Mouse (Mus musculus) embryonic facial prominence, embryonic 13.5 days (tissue): ENCODE results near the gene Adamtsl1. TPM values are rescaled to one million over a fixed set of nuclear protein-coding genes. Genes with fewer than 3 reads are reported as not detected.
A peak's percentile ranks its signal among the peaks of the same experiment; 100 is the strongest.

Experiments
- ATAC-seq: fragments of 200-750 bp; cut with Nextera tagmentation; 2 replicates; pipeline ENCODE4 v1.8.0; 2017; ENCODE audit warnings: low read depth; ENCODE audit not compliant: insufficient number of reproducible peaks, insufficient read depth, low FRiP score, low TSS enrichment
- H3K27ac ChIP-seq: fragments of 300-500 bp; sonication (generic); 2 replicates; pipeline ENCODE4 v1.5.1; 2015; ENCODE audit warnings: moderate library complexity, mild to moderate bottlenecking, inconsistent platforms
- H3K27me3 ChIP-seq: fragments of 300-500 bp; sonication (generic); 2 replicates; pipeline ENCODE4 v1.6.1; 2015; ENCODE audit warnings: mild to moderate bottlenecking, inconsistent platforms
- H3K36me3 ChIP-seq: fragments of 300-500 bp; sonication (generic); 2 replicates; pipeline ENCODE4 v1.6.1; 2015; ENCODE audit warnings: mild to moderate bottlenecking, inconsistent platforms
- H3K4me1 ChIP-seq: fragments of 300-500 bp; sonication (generic); 2 replicates; pipeline ENCODE4 v1.6.1; 2015; ENCODE audit warnings: inconsistent platforms
- H3K4me2 ChIP-seq: fragments of 300-500 bp; sonication (generic); 2 replicates; pipeline ENCODE4 v1.6.1; 2015; ENCODE audit warnings: moderate library complexity, mild to moderate bottlenecking, inconsistent platforms
- H3K4me3 ChIP-seq: fragments of 300-500 bp; sonication (generic); 2 replicates; pipeline ENCODE4 v1.5.1; 2015; ENCODE audit warnings: mild to moderate bottlenecking, inconsistent platforms
- H3K9ac ChIP-seq: fragments of 300-500 bp; sonication (generic); 2 replicates; pipeline ENCODE4 v1.6.1; 2015; ENCODE audit warnings: mild to moderate bottlenecking, inconsistent platforms
- H3K9me3 ChIP-seq: fragments of 300-500 bp; sonication (generic); 2 replicates; pipeline ENCODE4 v1.6.1; 2016; ENCODE audit warnings: inconsistent platforms
- WGBS: fragments of 180-500 bp; shearing (Covaris S2); methylation state at CpG from one replicate; pipeline ENCODE4 v1.1.7; 2015; ENCODE audit warnings: mixed read lengths; 5-methylcytosine and 5-hydroxymethylcytosine counted together
- polyA plus RNA-seq: library from polyadenylated mRNA; unstranded; fragments of >200 nt; fragmentation: Nextera tagmentation; extraction: Ambion mirVana; gene quantifications from 2 replicates; pipeline ENCODE4 v1.2.1, GENCODE M21; 2015

Adamtsl1 gene
- polyA plus RNA-seq, 1 experiment from 2014 or later = 48.1 TPM

GRCm38 (mm10) chr4:86289511-86290273 lies 775.7 kb downstream of the Adamtsl1 start:
- 0 out of 2 replicates have a peak, but pooled peaks have one; percentile 32 for ATAC-seq
- no peak overlapping the region for H3K27ac ChIP-seq

GRCm38 (mm10) chr4:86294828-86295251 lies 780.9 kb downstream of the Adamtsl1 start:
- Histone ChIP-seq H3K27ac (peak overlapping the region; percentile 80), H3K36me3 (no peaks in the 10 kb centered on the region), H3K27me3 (no peaks in the 10 kb centered on the region), H3K4me3 (no peak overlapping the region), H3K9ac (no peak overlapping the region), H3K4me1 (peaks cover 30% of the 10 kb centered on the region), H3K4me2 (peak overlapping the region; percentile 18; the same call in 1 of the 2 replicates), H3K9me3 (no peaks in the 10 kb centered on the region)
- ATAC-seq = no peak
- 16% methylated on average over 2 of the region's 2 CpGs for WGBS

More at GRCm38 (mm10) chr4:86289511-86290273, 775.7 kb downstream of the Adamtsl1 start:
- Histone ChIP-seq H3K27me3 (no peaks in the 10 kb centered on the region), H3K9me3 (no peaks in the 10 kb centered on the region), H3K36me3 (no peaks in the 10 kb centered on the region; the same call in 1 of the 2 replicates), H3K4me3 (no peak overlapping the region), H3K4me2 (no peak overlapping the region), H3K4me1 (peaks cover 24% of the 10 kb centered on the region), H3K9ac (no peak overlapping the region)
- 38% methylated on average over 12 of the region's 12 CpGs for WGBS

- H3K36me3 ChIP-seq = no peaks in the 10 kb centered on the region
- H3K4me3 ChIP-seq = no peak overlapping the region
- no peak overlapping the region for H3K27ac ChIP-seq
- H3K4me2 ChIP-seq = no peak overlapping the region
- WGBS = 87% methylated on average over 6 of the region's 6 CpGs
- H3K4me1 ChIP-seq = no peaks in the 10 kb centered on the region
- H3K9me3 ChIP-seq = no peaks in the 10 kb centered on the region
- no peak overlapping the region for H3K9ac ChIP-seq
- H3K27me3 ChIP-seq = no peaks in the 10 kb centered on the region
- no peak for ATAC-seq
These were observed 787.5 kb downstream of the Adamtsl1 start for GRCm38 (mm10) chr4:86301469-86301868.

- 53% methylated on average over 4 of the region's 4 CpGs for WGBS
- Histone ChIP-seq H3K4me1 (no peaks in the 10 kb centered on the region), H3K4me2 (no peak overlapping the region), H3K27ac (no peak overlapping the region), H3K9me3 (no peaks in the 10 kb centered on the region), H3K27me3 (no peaks in the 10 kb centered on the region), H3K36me3 (no peaks in the 10 kb centered on the region), H3K4me3 (no peak overlapping the region), H3K9ac (no peak overlapping the region)
- no peak for ATAC-seq
These were observed 788.1 kb downstream of the Adamtsl1 start for GRCm38 (mm10) chr4:86302095-86302494.

GRCm38 (mm10) chr4:86306753-86307152 lies 792.8 kb downstream of the Adamtsl1 start:
- Histone ChIP-seq H3K9ac (no peak overlapping the region), H3K27me3 (no peaks in the 10 kb centered on the region), H3K27ac (no peak overlapping the region), H3K4me3 (no peak overlapping the region), H3K9me3 (no peaks in the 10 kb centered on the region), H3K4me2 (no peak overlapping the region), H3K4me1 (peaks cover 10% of the 10 kb centered on the region; the same call in 1 of the 2 replicates), H3K36me3 (no peaks in the 10 kb centered on the region)
- ATAC-seq = no peak

- H3K27me3 ChIP-seq = no peaks in the 10 kb centered on the region
- WGBS = 92% methylated on average over 2 of the region's 2 CpGs
- H3K27ac ChIP-seq = no peak overlapping the region
- H3K4me1 ChIP-seq = peaks cover 10% of the 10 kb centered on the region; the same call in 1 of the 2 replicates
- H3K36me3 ChIP-seq = no peaks in the 10 kb centered on the region
- H3K4me2 ChIP-seq = no peak overlapping the region
- no peak overlapping the region for H3K4me3 ChIP-seq
- no peak overlapping the region for H3K9ac ChIP-seq
- ATAC-seq = no peak
- no peaks in the 10 kb centered on the region for H3K9me3 ChIP-seq
These were observed 795.2 kb downstream of the Adamtsl1 start for GRCm38 (mm10) chr4:86309178-86309577.

GRCm38 (mm10) chr4:86310806-86311730 lies 797.1 kb downstream of the Adamtsl1 start:
- no peak overlapping the region for H3K4me3 ChIP-seq
- no peaks in the 10 kb centered on the region for H3K27me3 ChIP-seq
- no peak overlapping the region for H3K4me2 ChIP-seq
- no peak for ATAC-seq
- peaks cover 10% of the 10 kb centered on the region; the same call in 1 of the 2 replicates for H3K4me1 ChIP-seq
- H3K9me3 ChIP-seq = no peaks in the 10 kb centered on the region
- H3K9ac ChIP-seq = no peak overlapping the region
- WGBS = 59% methylated on average over 7 of the region's 7 CpGs
- H3K27ac ChIP-seq = no peak overlapping the region
- no peaks in the 10 kb centered on the region for H3K36me3 ChIP-seq

GRCm38 (mm10) chr4:86312366-86312765 lies 798.4 kb downstream of the Adamtsl1 start:
- ATAC-seq = no peak
- Histone ChIP-seq H3K27ac (no peak overlapping the region), H3K9me3 (no peaks in the 10 kb centered on the region), H3K4me1 (peaks cover 10% of the 10 kb centered on the region; the same call in 1 of the 2 replicates), H3K9ac (no peak overlapping the region), H3K36me3 (no peaks in the 10 kb centered on the region), H3K27me3 (no peaks in the 10 kb centered on the region), H3K4me3 (no peak overlapping the region), H3K4me2 (no peak overlapping the region)
- WGBS = 94% methylated on average over 2 of the region's 2 CpGs

GRCm38 (mm10) chr4:86314442-86314841 lies 800.5 kb downstream of the Adamtsl1 start:
- Histone ChIP-seq H3K27ac (no peak overlapping the region), H3K9me3 (no peaks in the 10 kb centered on the region), H3K4me3 (no peak overlapping the region), H3K4me1 (peaks cover 10% of the 10 kb centered on the region; the same call in 1 of the 2 replicates), H3K4me2 (no peak overlapping the region), H3K9ac (no peak overlapping the region), H3K27me3 (no peaks in the 10 kb centered on the region), H3K36me3 (no peaks in the 10 kb centered on the region)
- no peak for ATAC-seq
- 94% methylated on average over 3 of the region's 3 CpGs for WGBS

- no peak overlapping the region for H3K27ac ChIP-seq
- no peak for ATAC-seq
- H3K9ac ChIP-seq = no peak overlapping the region
- H3K36me3 ChIP-seq = no peaks in the 10 kb centered on the region
- no peak overlapping the region for H3K4me2 ChIP-seq
- H3K4me1 ChIP-seq = peaks cover 10% of the 10 kb centered on the region; the same call in 1 of the 2 replicates
- H3K9me3 ChIP-seq = no peaks in the 10 kb centered on the region
- WGBS = 77% methylated on average over 4 of the region's 4 CpGs
- H3K4me3 ChIP-seq = no peak overlapping the region
- H3K27me3 ChIP-seq = no peaks in the 10 kb centered on the region
These were observed 801.1 kb downstream of the Adamtsl1 start for GRCm38 (mm10) chr4:86315122-86315521.

- H3K4me1 ChIP-seq = no peaks in the 10 kb centered on the region
- no peaks in the 10 kb centered on the region for H3K9me3 ChIP-seq
- H3K9ac ChIP-seq = no peak overlapping the region
- H3K4me3 ChIP-seq = no peak overlapping the region
- H3K4me2 ChIP-seq = no peak overlapping the region
- no peaks in the 10 kb centered on the region for H3K27me3 ChIP-seq
- H3K27ac ChIP-seq = no peak overlapping the region
- H3K36me3 ChIP-seq = no peaks in the 10 kb centered on the region
- WGBS = 69% methylated on average over 3 of the region's 3 CpGs
- ATAC-seq = no peak
These were observed 804.1 kb downstream of the Adamtsl1 start for GRCm38 (mm10) chr4:86317916-86318542.
